Mouse (Mus musculus): Measurements from ENCODE around the gene C130060K24Rik.

Gene C130060K24Rik

GRCm38 (mm10) chr6:65380918-65381772 lies at the start of gene C130060K24Rik:
TSS of gene C130060K24Rik (plus strand) at chr6:65381105.
- DNase-seq = no peak

- no peak for DNase-seq
Observed at GRCm38 (mm10) chr6:65334246-65334645, 46.7 kb upstream of the C130060K24Rik start.

GRCm38 (mm10) chr6:65339391-65339790 lies 41.5 kb upstream of the C130060K24Rik start:
- DNase-seq = no peak

GRCm38 (mm10) chr6:65341360-65341759 lies 39.5 kb upstream of the C130060K24Rik start:
- DNase-seq = no peak

- DNase-seq = no peak
Observed at GRCm38 (mm10) chr6:65347736-65348135, 33.2 kb upstream of the C130060K24Rik start.

- no peak for DNase-seq
Observed at GRCm38 (mm10) chr6:65348255-65348654, 32.6 kb upstream of the C130060K24Rik start.

- no peak for DNase-seq
Observed at GRCm38 (mm10) chr6:65351622-65352021, 29.3 kb upstream of the C130060K24Rik start.

GRCm38 (mm10) chr6:65375918-65376317 lies 5.0 kb upstream of the C130060K24Rik start:
- DNase-seq = no peak

GRCm38 (mm10) chr6:65421888-65422287 lies 41.0 kb downstream of the C130060K24Rik start:
- no peak for DNase-seq

- no peak for DNase-seq
Observed at GRCm38 (mm10) chr6:65427065-65427464, 46.2 kb downstream of the C130060K24Rik start.

- DNase-seq = no peak
Observed at GRCm38 (mm10) chr6:65433159-65433558, 52.3 kb downstream of the C130060K24Rik start.

- no peak for DNase-seq
Observed at GRCm38 (mm10) chr6:65453465-65453864, 72.6 kb downstream of the C130060K24Rik start.

GRCm38 (mm10) chr6:65465294-65465693 lies 84.4 kb downstream of the C130060K24Rik start:
- DNase-seq = no peak

- DNase-seq = no peak
Observed at GRCm38 (mm10) chr6:65470320-65470719, 89.4 kb downstream of the C130060K24Rik start.

- no peak for DNase-seq
Observed at GRCm38 (mm10) chr6:65472455-65472854, 91.5 kb downstream of the C130060K24Rik start.

- DNase-seq = no peak
Observed at GRCm38 (mm10) chr6:65498786-65499185, 117.9 kb downstream of the C130060K24Rik start.

Measured in cerebellum, adult 11 months (tissue).